ENCODE assay signal across 27 mouse cellular contexts in genomic region chr12:12601362-12601761, GRCm38 (mm10).
DNase-seq lines count a peak whose midpoint lies in the region; ATAC-seq and TF ChIP-seq lines count a peak whose summit lies in the region.
"Had no signal": no experiment of that assay in that cellular context is flagged by ENCODE, and none has a peak within 500 bp of the region (broad histone marks: within the 10 kb centered on the region; RNA-seq: fewer than 3 reads in every experiment).

No protein-coding gene starts in this region.

- TF ChIP-seq EP300 in stomach, postnatal 0 days (optimal IDR thresholded peaks at IDR 0.05), result no peak

- H3K4me2 ChIP-seq in stomach, embryonic 14.5 days (replicated peaks; ENCODE audit: low read depth, low read length), result no peak overlapping the region
- H3K4me2 ChIP-seq in stomach, postnatal 0 days (replicated peaks; ENCODE audit: low read depth), result no peak overlapping the region
- H3K4me2 ChIP-seq: embryonic facial prominence, embryonic 13.5 days; heart, embryonic 13.5 days; hindbrain, embryonic 13.5 days; intestine, embryonic 15.5 days had no signal

- H3K27ac ChIP-seq in stomach, embryonic 14.5 days (ENCODE audit: low read length), result no peak overlapping the region
- H3K27ac ChIP-seq in stomach, postnatal 0 days (replicated peaks), result no peak overlapping the region
- H3K27ac ChIP-seq in gastrocnemius, adult 2 months, result no peak overlapping the region
- H3K27ac ChIP-seq: embryonic facial prominence, embryonic 13.5 days; heart, embryonic 13.5 days; hindbrain, embryonic 10.5 days; hindbrain, embryonic 13.5 days; intestine, embryonic 15.5 days had no signal

- H3K27me3 ChIP-seq in stomach, embryonic 14.5 days (ENCODE audit: control insufficient read depth, insufficient read depth, low read length), result no peaks in the 10 kb centered on the region
- H3K27me3 ChIP-seq in stomach, postnatal 0 days (ENCODE audit: control insufficient read depth, insufficient read depth, low read length), result no peaks in the 10 kb centered on the region
- H3K27me3 ChIP-seq: CH12.LX; embryonic facial prominence, embryonic 13.5 days; heart, embryonic 13.5 days; hindbrain, embryonic 13.5 days; intestine, embryonic 15.5 days; Patski had no signal

- peak; percentile 48 for DNase-seq in heart, adult 11 months
- DNase-seq in heart, adult 9 months (ENCODE audit: low spot score in 2 of 2), result no peak
- DNase-seq in stomach, postnatal 0 days (ENCODE audit: low spot score), result no peak
- no peak for DNase-seq in lung, postnatal 14 days
- no peak for DNase-seq in gastrocnemius, adult 2 months
- DNase-seq: adrenal gland, postnatal 10 days; adrenal gland, postnatal 36 days; B cell, adult 2 months; cerebellum, adult 18-20 months; cerebellum, adult 9-10 months; cerebellum, postnatal 14 days; forebrain, postnatal 0 days; gastrocnemius, postnatal 25 days; heart, postnatal 14 days had no signal

- H3K9me3 ChIP-seq in stomach, embryonic 14.5 days (ENCODE audit: control insufficient read depth, low read depth, low read length), result no peaks in the 10 kb centered on the region
- H3K9me3 ChIP-seq in stomach, postnatal 0 days (ENCODE audit: control insufficient read depth, low read length), result no peaks in the 10 kb centered on the region
- H3K9me3 ChIP-seq: embryonic facial prominence, embryonic 13.5 days; G1E; heart, embryonic 13.5 days; hindbrain, embryonic 10.5 days; hindbrain, embryonic 13.5 days; intestine, embryonic 15.5 days had no signal

- no peaks in the 10 kb centered on the region for H3K36me3 ChIP-seq in stomach, embryonic 14.5 days (ENCODE audit: control insufficient read depth, insufficient read depth, low read length)
- no peaks in the 10 kb centered on the region for H3K36me3 ChIP-seq in stomach, postnatal 0 days (ENCODE audit: control insufficient read depth, insufficient read depth, low read length)
- H3K36me3 ChIP-seq: embryonic facial prominence, embryonic 13.5 days; G1E; heart, embryonic 13.5 days; hindbrain, embryonic 10.5 days; hindbrain, embryonic 13.5 days; intestine, embryonic 15.5 days had no signal

- intact Hi-C loops in gastrocnemius, adult 2 months (cut with DNase I), result no loop called here

- H3K4me3 ChIP-seq in stomach, embryonic 14.5 days (ENCODE audit: low read depth, low read length), result no peak overlapping the region
- no peak overlapping the region for H3K4me3 ChIP-seq in stomach, postnatal 0 days (ENCODE audit: low read depth, low read length)
- no peak overlapping the region for H3K4me3 ChIP-seq in gastrocnemius, adult 2 months
- H3K4me3 ChIP-seq: embryonic facial prominence, embryonic 13.5 days; erythroblast, embryonic 14.5 days; heart, embryonic 13.5 days; hindbrain, embryonic 10.5 days; hindbrain, embryonic 13.5 days; intestine, embryonic 15.5 days had no signal

- H3K4me1 ChIP-seq in stomach, embryonic 14.5 days (ENCODE audit: control insufficient read depth, insufficient read depth, low read length), result no peaks in the 10 kb centered on the region
- H3K4me1 ChIP-seq in stomach, postnatal 0 days (replicated peaks; ENCODE audit: control insufficient read depth, insufficient read depth), result no peaks in the 10 kb centered on the region
- H3K4me1 ChIP-seq: embryonic facial prominence, embryonic 13.5 days; heart, embryonic 13.5 days; hindbrain, embryonic 13.5 days; intestine, embryonic 15.5 days had no signal

- H3K9ac ChIP-seq in stomach, embryonic 14.5 days (replicated peaks; ENCODE audit: low read depth, low read length), result no peak overlapping the region
- no peak overlapping the region for H3K9ac ChIP-seq in stomach, postnatal 0 days (ENCODE audit: low read length)
- H3K9ac ChIP-seq: embryonic facial prominence, embryonic 13.5 days; forebrain, postnatal 0 days; heart, embryonic 13.5 days; hindbrain, embryonic 13.5 days; intestine, embryonic 15.5 days had no signal

- ATAC-seq in stomach, embryonic 14.5 days (ENCODE audit: insufficient number of reproducible peaks, insufficient read depth, low FRiP score, low read depth), result peak; percentile 37; the same call in 1 of the 2 replicates
- no peak for ATAC-seq in stomach, postnatal 0 days (ENCODE audit: low FRiP score, low TSS enrichment)
- peak; percentile 56 to 60; a peak in 2 of 4 replicates for ATAC-seq in hematopoietic stem cell, adult 5-6 weeks (replicated peaks in 1 of 2; ENCODE audit: insufficient read depth in 1 of 2, low FRiP score in 2 of 2, low TSS enrichment in 1 of 2, low read depth in 1 of 2, poor library complexity in 2 of 2, severe bottlenecking in 2 of 2)
- ATAC-seq: forebrain, embryonic 14.5 days; forebrain, postnatal 0 days; hindbrain, embryonic 16.5 days; intestine, embryonic 15.5 days; Patski had no signal

- TF ChIP-seq CTCF in stomach, postnatal 0 days (IDR thresholded peaks at IDR 0.05; ENCODE audit: low read depth), result no peak
- TF ChIP-seq CTCF in gastrocnemius, adult 2 months (IDR thresholded peaks at IDR 0.05), result no peak

- 22% methylated on average over 2 of the region's 2 CpGs for WGBS in stomach, embryonic 14.5 days
- WGBS in stomach, postnatal 0 days, result 15% methylated on average over 2 of the region's 2 CpGs
